Mouse (Mus musculus) brain, embryonic 14.5 days (tissue): Measurements from ENCODE around the gene Sik2.

ENCODE experiments used
- CTCF ChIP-seq: fragments of 200-500 bp; IDR thresholded peaks from 2 replicates; pipeline ENCODE4 v1.5.1; 2012; ENCODE audit warnings: inconsistent platforms, mild to moderate bottlenecking, moderate library complexity, borderline replicate concordance; ENCODE audit not compliant: insufficient read depth, insufficient read length; ENCODE audit errors: extremely low read depth
- POLR2A ChIP-seq: fragments of 200-500 bp; IDR thresholded peaks from 2 replicates; pipeline ENCODE4 v1.6.1; 2012; ENCODE audit warnings: mild to moderate bottlenecking, inconsistent platforms, borderline replicate concordance; ENCODE audit not compliant: poor library complexity, insufficient read depth, insufficient read length, severe bottlenecking; ENCODE audit errors: extremely low read depth

DNA sequence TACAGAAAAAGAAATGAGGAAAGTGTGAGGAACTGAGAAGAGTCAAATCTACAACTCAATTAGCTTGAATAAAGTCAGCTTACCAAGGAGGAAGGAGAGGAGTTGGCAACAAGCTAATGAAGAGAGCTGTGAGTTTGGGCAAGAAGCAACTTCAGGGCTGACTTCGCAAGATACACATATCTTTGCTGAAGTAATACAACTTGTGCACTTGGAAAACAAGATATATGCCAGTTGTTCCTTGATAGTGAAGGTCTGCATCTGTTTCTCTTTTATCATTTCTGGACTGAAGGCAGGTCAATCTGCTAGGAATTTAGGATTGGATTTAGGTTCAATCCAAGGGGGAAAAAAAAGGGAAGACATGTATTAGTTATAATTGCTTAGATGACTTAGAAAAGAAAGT lies 4.8 kb upstream of the Sik2 start:
- TF ChIP-seq POLR2A (no peak), CTCF (no peak)
